Mouse (Mus musculus) forebrain, postnatal 0 days (tissue): ENCODE results near the gene Stat1. TPM values are rescaled to one million over a fixed set of nuclear protein-coding genes. Genes with fewer than 3 reads are reported as not detected.

Experiments
- ATAC-seq: fragments of 200-750 bp; cut with Nextera tagmentation; 2 replicates; pipeline ENCODE4 v1.8.0; 2017; ENCODE audit warnings: mild to moderate bottlenecking, moderate library complexity
- DNase-seq: peaks from one replicate; pipeline ENCODE4 v3.0.0-alpha.2; 2015
- H3K27ac ChIP-seq: fragments of 300-500 bp; sonication (generic); 2 replicates; pipeline ENCODE4 v1.5.1; 2014; ENCODE audit warnings: low read depth, mild to moderate bottlenecking, antibody characterized with exemption, low read length, moderate library complexity, mixed read lengths
- H3K27me3 ChIP-seq: fragments of 300-500 bp; sonication (generic); 2 replicates; pipeline ENCODE4 v1.6.1; 2014; ENCODE audit warnings: mild to moderate bottlenecking, low read length, mixed read lengths; ENCODE audit not compliant: insufficient read depth
- H3K36me3 ChIP-seq: fragments of 300-500 bp; sonication (generic); 2 replicates; pipeline ENCODE4 v1.6.1; 2014; ENCODE audit warnings: mild to moderate bottlenecking, moderate library complexity; ENCODE audit not compliant: insufficient read depth
- H3K4me1 ChIP-seq: fragments of 300-500 bp; sonication (generic); 2 replicates; pipeline ENCODE4 v1.6.1; 2014; ENCODE audit warnings: antibody characterized with exemption; ENCODE audit not compliant: insufficient read depth
- H3K4me2 ChIP-seq: fragments of 300-500 bp; sonication (generic); 2 replicates; pipeline ENCODE4 v1.6.1; 2014; ENCODE audit warnings: low read depth, mild to moderate bottlenecking, moderate library complexity
- H3K4me3 ChIP-seq: fragments of 300-500 bp; sonication (generic); 2 replicates; pipeline ENCODE4 v1.5.1; 2014; ENCODE audit warnings: low read depth, low read length, mixed read lengths
- H3K9ac ChIP-seq: fragments of 300-500 bp; sonication (generic); 2 replicates; pipeline ENCODE4 v1.6.1; 2014; ENCODE audit warnings: mild to moderate bottlenecking
- H3K9me3 ChIP-seq: fragments of 300-500 bp; sonication (generic); 2 replicates; pipeline ENCODE4 v1.6.1; 2016; ENCODE audit warnings: low read length
- CTCF ChIP-seq: sonication (generic); IDR thresholded peaks from 2 replicates; pipeline ENCODE4 v1.5.1; 2016; ENCODE audit warnings: antibody characterized with exemption, control low read depth, low read depth
- WGBS: fragments of 180-500 bp; shearing (Covaris S2); extraction: QIAGEN DNeasy Blood & Tissue Kit; methylation state at CpG from one replicate; pipeline ENCODE4 v1.1.7; 2014; 5-methylcytosine and 5-hydroxymethylcytosine counted together
- polyA plus RNA-seq: library from polyadenylated mRNA; unstranded; fragments of >200 nt; fragmentation: Nextera tagmentation; extraction: Ambion mirVana; gene quantifications from 2 replicates; pipeline ENCODE4 v1.2.1, GENCODE M21; 2015
- total RNA-seq: library from RNA; depleted of rRNA; stranded (reverse); fragments of >200 nt; gene quantifications from 2 replicates; pipeline ENCODE4 v1.2.3, GENCODE M21; 2014; rRNA removed

Gene Stat1
- total and polyA plus RNA-seq, 2 experiments from 2014 or later, result 12.2 to 22.3 TPM

DNA sequence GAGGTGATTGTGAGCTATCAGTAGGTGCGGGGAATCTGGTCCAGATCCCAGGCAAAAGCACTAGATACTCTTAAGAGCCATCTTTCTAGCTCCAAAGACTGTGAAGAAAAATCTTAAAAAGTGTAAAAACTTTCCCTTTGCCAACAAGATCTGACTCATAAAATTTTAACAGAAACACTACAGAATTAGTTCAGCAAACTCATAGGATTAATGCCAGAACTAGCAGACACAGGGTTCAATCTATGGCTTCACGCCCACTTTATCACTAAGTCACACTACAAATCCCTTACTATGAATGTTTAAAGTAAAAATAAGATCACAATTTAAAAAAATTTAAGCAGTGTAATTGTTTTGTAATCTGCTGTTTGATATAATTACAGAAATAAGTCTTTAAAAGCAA is 63.8 kb downstream of the Stat1 start:
- Histone ChIP-seq H3K9ac (no peak overlapping the region), H3K4me3 (no peak overlapping the region), H3K4me1 (no peaks in the 10 kb centered on the region), H3K4me2 (no peak overlapping the region), H3K36me3 (0 out of 2 replicates have a peak, but pooled peaks cover 3% of the 10 kb centered on the region), H3K27ac (no peak overlapping the region), H3K27me3 (no peaks in the 10 kb centered on the region), H3K9me3 (no peaks in the 10 kb centered on the region)
- DNase-seq (no peak), ATAC-seq (no peak)
- no peak for TF ChIP-seq CTCF
- 92% methylated on average over 2 of the region's 2 CpGs for WGBS

Other genes with a start within 250 kb of the Stat1 start
- 44.4 and 53.0 TPM in 2 replicates for gene Myo1b, start 203.4 kb upstream of the Stat1 start, total RNA-seq
- 37.0 and 47.4 TPM in 2 replicates for gene Myo1b, start 203.4 kb upstream of the Stat1 start, polyA plus RNA-seq
- gene Stat4, start 132.3 kb upstream of the Stat1 start, total RNA-seq, result 0.46 and 0.81 TPM in 2 replicates
- gene Stat4, start 132.3 kb upstream of the Stat1 start, polyA plus RNA-seq, result 0.68 and 1.1 TPM in 2 replicates
- 238 and 254 TPM in 2 replicates for gene Gls, start 113.8 kb downstream of the Stat1 start, total RNA-seq
- gene Gls, start 113.8 kb downstream of the Stat1 start, polyA plus RNA-seq, result 17.2 and 27.9 TPM in 2 replicates